Mouse (Mus musculus) heart, embryonic 13.5 days (tissue): ENCODE data around the gene Phex. TPM values are rescaled to one million over a fixed set of nuclear protein-coding genes. Genes with fewer than 3 reads are reported as not detected.

Experiments used
- ATAC-seq: fragments of 200-750 bp; cut with Nextera tagmentation; 2 replicates; pipeline ENCODE4 v1.8.0; 2017; ENCODE audit warnings: moderate TSS enrichment; ENCODE audit not compliant: insufficient number of reproducible peaks, low FRiP score, low TSS enrichment; ENCODE audit errors: extremely low read depth
- H3K27ac ChIP-seq: fragments of 300-500 bp; sonication (generic); replicated peaks from 2 replicates; pipeline ENCODE4 v1.5.1; 2015; ENCODE audit warnings: moderate library complexity, mild to moderate bottlenecking, inconsistent platforms
- H3K27me3 ChIP-seq: fragments of 300-500 bp; sonication (generic); replicated peaks from 2 replicates; pipeline ENCODE4 v1.6.1; 2015; ENCODE audit warnings: mild to moderate bottlenecking, inconsistent platforms
- H3K36me3 ChIP-seq: fragments of 300-500 bp; sonication (generic); 2 replicates; pipeline ENCODE4 v1.6.1; 2015; ENCODE audit warnings: mild to moderate bottlenecking, inconsistent platforms
- H3K4me1 ChIP-seq: fragments of 300-500 bp; sonication (generic); 2 replicates; pipeline ENCODE4 v1.6.1; 2015; ENCODE audit warnings: inconsistent platforms
- H3K4me2 ChIP-seq: fragments of 300-500 bp; sonication (generic); 2 replicates; pipeline ENCODE4 v1.6.1; 2015; ENCODE audit warnings: inconsistent platforms, mild to moderate bottlenecking, moderate library complexity
- H3K4me3 ChIP-seq: fragments of 300-500 bp; sonication (generic); 2 replicates; pipeline ENCODE4 v1.5.1; 2015; ENCODE audit warnings: moderate library complexity, mild to moderate bottlenecking, inconsistent platforms
- H3K9ac ChIP-seq: fragments of 300-500 bp; sonication (generic); 2 replicates; pipeline ENCODE4 v1.6.1; 2015; ENCODE audit warnings: inconsistent platforms, mild to moderate bottlenecking, moderate library complexity
- H3K9me3 ChIP-seq: fragments of 300-500 bp; sonication (generic); 2 replicates; pipeline ENCODE4 v1.6.1; 2016; ENCODE audit warnings: inconsistent platforms
- WGBS: fragments of 180-500 bp; shearing (Covaris S2); methylation state at CpG from one replicate; pipeline ENCODE4 v1.1.7; 2015; ENCODE audit warnings: mixed read lengths; 5-methylcytosine and 5-hydroxymethylcytosine counted together
- polyA plus RNA-seq: library from polyadenylated mRNA; unstranded; fragments of >200 nt; fragmentation: Nextera tagmentation; extraction: Ambion mirVana; gene quantifications from 2 replicates; pipeline ENCODE4 v1.2.1, GENCODE M21; 2015

The Phex gene
- polyA plus RNA-seq, 1 experiment from 2014 or later, result 0.47 TPM

DNA sequence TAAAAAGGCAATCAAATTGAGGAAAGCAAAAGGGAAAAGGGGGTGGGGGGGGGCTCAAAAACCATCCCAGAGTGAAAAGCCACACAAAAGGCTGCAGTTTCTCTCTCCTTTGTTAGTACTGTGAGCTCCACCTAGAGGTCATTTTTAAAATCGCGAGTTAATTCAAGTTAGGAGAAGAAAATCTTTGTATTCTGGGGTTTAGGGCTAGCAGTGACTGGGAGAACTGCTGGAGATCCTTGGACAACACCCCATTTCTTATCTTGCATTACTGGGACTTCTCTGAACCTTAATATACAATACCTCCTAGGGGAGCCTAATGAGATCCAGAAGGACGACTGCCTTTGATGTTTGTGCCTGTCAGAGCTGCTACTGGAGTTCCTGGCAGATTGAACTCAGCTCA, 107.7 kb downstream of the Phex start:
- no peaks in the 10 kb centered on the region for H3K27me3 ChIP-seq
- 7% methylated on average over 3 of the region's 3 CpGs for WGBS
- no peak overlapping the region for H3K27ac ChIP-seq
- no peaks in the 10 kb centered on the region for H3K36me3 ChIP-seq
- H3K4me3 ChIP-seq, result no peak overlapping the region
- H3K9me3 ChIP-seq, result no peaks in the 10 kb centered on the region
- ATAC-seq, result no peak
- no peaks in the 10 kb centered on the region for H3K4me1 ChIP-seq
- H3K4me2 ChIP-seq, result no peak overlapping the region
- H3K9ac ChIP-seq, result no peak overlapping the region

DNA sequence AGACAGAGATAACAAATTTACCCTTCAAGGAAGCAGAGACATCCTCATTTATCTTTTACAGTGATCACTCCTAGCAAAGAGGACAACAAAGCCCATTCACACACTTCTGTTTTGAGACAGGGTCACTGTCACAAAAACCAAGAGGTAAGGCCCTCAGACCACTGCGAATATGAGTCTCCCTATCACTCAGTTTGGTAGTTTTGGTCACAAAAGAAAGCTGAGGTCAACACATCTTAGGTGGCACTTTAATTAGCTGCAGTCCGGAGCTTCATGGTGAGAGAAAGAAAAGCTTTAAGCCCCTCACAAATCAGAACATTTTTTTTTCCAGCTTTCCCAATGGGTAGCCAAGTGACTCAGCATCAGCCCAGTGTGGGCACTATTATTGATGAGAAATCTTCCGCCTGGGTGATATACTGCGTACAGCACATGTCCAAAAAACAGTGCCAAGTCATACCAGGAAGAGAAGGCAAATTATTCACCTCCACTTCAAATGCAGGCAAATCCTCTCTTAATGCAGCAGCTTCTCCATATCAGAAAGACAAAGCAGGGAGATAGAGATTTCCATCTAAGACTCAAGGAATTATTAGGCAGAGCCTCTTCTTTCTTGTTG, 108.2 kb downstream of the Phex start:
- Histone ChIP-seq H3K27ac (no peak overlapping the region), H3K36me3 (no peaks in the 10 kb centered on the region), H3K4me1 (no peaks in the 10 kb centered on the region), H3K4me3 (no peak overlapping the region), H3K9ac (no peak overlapping the region), H3K9me3 (no peaks in the 10 kb centered on the region), H3K27me3 (no peaks in the 10 kb centered on the region), H3K4me2 (no peak overlapping the region)
- WGBS, result 47% methylated on average over 4 of the region's 4 CpGs
- no peak for ATAC-seq

DNA sequence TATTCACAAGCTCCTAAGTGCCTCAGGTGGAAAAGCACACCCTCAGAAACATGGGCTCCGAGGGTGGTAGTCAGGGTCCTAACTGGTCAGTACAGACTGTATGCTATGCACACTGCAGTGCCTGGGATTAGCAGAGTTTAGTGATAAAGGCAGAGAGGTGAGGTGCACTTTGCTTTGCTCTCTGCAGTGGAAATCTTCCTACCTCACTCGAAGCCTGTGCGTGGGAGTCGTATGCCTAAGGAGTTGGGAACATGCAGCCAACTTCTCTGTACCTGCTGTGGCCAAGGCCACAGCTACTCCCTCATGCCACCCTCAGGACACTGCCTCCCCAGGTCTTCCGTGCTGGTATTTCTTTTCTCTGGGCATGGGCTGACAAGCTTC, 109.3 kb downstream of the Phex start:
- Histone ChIP-seq H3K36me3 (no peaks in the 10 kb centered on the region), H3K9ac (no peak overlapping the region), H3K4me3 (no peak overlapping the region), H3K27me3 (no peaks in the 10 kb centered on the region), H3K9me3 (no peaks in the 10 kb centered on the region), H3K27ac (no peak overlapping the region), H3K4me1 (no peaks in the 10 kb centered on the region), H3K4me2 (no peak overlapping the region)
- ATAC-seq, result no peak
- 58% methylated on average over 5 of the region's 5 CpGs for WGBS

DNA sequence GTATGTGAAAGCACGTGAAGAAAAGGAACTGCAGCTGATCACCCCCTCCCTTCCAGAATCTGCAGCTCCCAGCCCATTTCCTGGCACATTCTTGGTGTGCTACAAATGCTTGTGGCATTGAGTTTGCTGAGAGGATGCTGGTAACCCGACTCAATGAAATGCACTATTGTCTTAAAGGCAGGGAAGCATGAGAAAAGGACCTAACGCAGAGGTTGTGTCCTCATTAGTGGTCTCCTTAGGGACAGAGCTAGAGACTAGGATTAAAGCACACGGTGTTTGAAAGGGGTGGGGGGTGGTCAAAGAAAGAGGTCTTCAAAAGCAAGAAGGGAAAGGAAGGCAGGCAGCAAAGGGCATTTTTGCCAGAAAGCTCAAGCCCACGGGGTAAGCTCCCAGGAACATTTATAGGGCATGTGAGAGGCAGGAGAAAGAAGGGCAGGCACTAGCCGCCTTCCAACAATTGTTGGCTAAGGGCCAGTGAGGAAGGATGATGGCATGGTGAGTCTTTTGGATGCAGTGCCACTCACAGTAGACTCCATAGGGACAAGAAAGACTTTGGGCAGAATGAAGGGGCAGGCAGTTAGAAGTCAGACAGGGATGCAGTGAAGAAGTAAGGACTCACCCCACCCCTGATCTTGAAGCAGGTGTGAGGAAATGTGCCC, 109.8 kb downstream of the Phex start:
- Histone ChIP-seq H3K4me1 (no peaks in the 10 kb centered on the region), H3K27me3 (no peaks in the 10 kb centered on the region), H3K4me2 (no peak overlapping the region), H3K9me3 (no peaks in the 10 kb centered on the region), H3K27ac (no peak overlapping the region), H3K36me3 (no peaks in the 10 kb centered on the region), H3K4me3 (no peak overlapping the region), H3K9ac (no peak overlapping the region)
- ATAC-seq, result no peak
- WGBS, result 38% methylated on average over 6 of the region's 6 CpGs

DNA sequence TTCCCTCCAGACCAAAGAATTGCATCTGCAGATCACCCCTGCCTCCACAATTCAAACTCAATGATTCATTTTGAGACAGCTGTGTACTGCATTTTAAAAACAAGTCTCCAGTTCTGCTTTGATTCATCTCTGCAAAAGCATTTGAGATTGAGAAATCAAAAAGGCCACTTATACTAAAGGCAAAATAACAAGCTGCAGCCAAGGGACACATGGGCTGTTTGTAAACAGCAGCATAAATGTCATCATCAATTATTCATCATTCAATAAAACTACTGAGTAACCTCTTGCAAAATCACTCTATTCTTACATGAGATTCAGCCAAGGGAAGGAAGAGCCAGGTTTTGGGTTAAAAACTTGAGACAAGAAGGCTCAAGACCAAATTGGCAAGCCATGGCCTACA, 122.7 kb downstream of the Phex start:
- H3K9ac ChIP-seq, result no peak overlapping the region
- no peaks in the 10 kb centered on the region for H3K4me1 ChIP-seq
- no peak overlapping the region for H3K4me2 ChIP-seq
- no peaks in the 10 kb centered on the region for H3K9me3 ChIP-seq
- H3K36me3 ChIP-seq, result no peaks in the 10 kb centered on the region
- no peak overlapping the region for H3K27ac ChIP-seq
- no peak overlapping the region for H3K4me3 ChIP-seq
- ATAC-seq, result no peak
- no peaks in the 10 kb centered on the region for H3K27me3 ChIP-seq

DNA sequence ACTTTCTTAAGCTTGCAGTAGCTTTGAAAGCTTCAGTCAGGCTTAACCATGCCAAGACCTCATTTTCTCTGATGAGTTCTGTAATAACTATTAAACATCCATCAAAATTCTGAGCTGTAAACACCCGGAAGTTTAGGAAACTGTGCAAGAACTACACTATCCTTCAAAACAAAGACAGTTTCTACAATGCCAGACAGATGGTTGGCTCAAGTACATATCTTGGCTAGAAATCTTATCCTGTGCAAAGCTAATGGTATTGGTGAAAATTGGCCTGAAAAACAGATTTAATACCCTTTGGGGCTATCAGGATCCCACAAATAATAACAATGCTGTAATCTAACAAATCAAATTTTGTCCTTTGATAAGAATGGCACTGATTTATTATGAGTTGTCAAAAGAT, 138.5 kb downstream of the Phex start:
- ATAC-seq, result no peak
- no peaks in the 10 kb centered on the region for H3K36me3 ChIP-seq

DNA sequence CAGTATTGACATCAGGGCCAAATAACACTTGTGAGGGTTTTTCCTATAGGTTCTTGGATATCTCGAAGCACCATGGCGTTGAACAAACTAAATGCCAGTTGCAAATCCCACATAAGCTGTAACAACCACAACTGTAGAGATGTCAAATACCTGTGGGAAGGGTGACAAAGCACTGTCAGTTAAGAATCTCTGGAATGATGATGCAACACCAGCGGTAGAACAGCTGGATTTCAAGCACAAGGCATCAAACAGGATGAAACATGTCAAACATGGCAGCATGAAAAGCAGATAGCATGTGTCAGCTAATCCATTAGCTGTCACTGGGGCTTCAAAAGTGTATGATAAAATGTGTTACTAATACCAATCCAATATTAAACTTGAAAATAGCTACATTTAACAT, 141.8 kb downstream of the Phex start:
- no peak for ATAC-seq
- no peaks in the 10 kb centered on the region for H3K9me3 ChIP-seq
- H3K4me1 ChIP-seq, result no peaks in the 10 kb centered on the region
- no peaks in the 10 kb centered on the region for H3K27me3 ChIP-seq
- H3K9ac ChIP-seq, result no peak overlapping the region
- no peak overlapping the region for H3K4me2 ChIP-seq
- no peaks in the 10 kb centered on the region for H3K36me3 ChIP-seq
- H3K27ac ChIP-seq, result no peak overlapping the region
- WGBS, result 63% methylated on average over 3 of the region's 3 CpGs
- no peak overlapping the region for H3K4me3 ChIP-seq

More for the DNA sequence above, 138.5 kb downstream of the Phex start:
- H3K9me3 ChIP-seq, result no peaks in the 10 kb centered on the region
- H3K27me3 ChIP-seq, result no peaks in the 10 kb centered on the region
- no peak overlapping the region for H3K9ac ChIP-seq
- H3K27ac ChIP-seq, result no peak overlapping the region
- no peak overlapping the region for H3K4me2 ChIP-seq
- WGBS, result 69% methylated on average over 1 of the region's 1 CpGs
- H3K4me1 ChIP-seq, result no peaks in the 10 kb centered on the region
- H3K4me3 ChIP-seq, result no peak overlapping the region

DNA sequence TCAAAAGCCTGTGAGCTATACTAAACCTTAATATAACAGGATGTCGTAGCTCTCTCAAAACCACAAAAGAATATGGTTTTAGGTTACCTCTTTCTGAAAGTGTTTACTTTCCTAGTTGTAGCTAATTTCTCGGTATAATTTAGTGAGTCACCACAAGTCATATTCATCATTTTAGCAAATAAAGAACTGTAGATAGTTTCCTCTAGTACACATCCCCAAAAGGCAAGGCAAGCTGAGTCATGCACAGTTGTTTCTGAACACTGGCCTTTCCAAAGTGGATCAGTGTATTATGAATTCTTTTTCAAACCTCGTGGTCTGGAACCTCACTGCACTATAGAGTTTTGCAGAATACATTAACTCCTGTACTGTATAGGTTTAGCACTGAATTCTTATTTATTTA, 143.5 kb downstream of the Phex start:
- Histone ChIP-seq H3K4me2 (no peak overlapping the region), H3K4me1 (no peaks in the 10 kb centered on the region), H3K27me3 (no peaks in the 10 kb centered on the region), H3K27ac (no peak overlapping the region), H3K36me3 (no peaks in the 10 kb centered on the region), H3K9ac (no peak overlapping the region), H3K4me3 (no peak overlapping the region), H3K9me3 (no peaks in the 10 kb centered on the region)
- WGBS, result 70% methylated on average over 3 of the region's 3 CpGs
- no peak for ATAC-seq

DNA sequence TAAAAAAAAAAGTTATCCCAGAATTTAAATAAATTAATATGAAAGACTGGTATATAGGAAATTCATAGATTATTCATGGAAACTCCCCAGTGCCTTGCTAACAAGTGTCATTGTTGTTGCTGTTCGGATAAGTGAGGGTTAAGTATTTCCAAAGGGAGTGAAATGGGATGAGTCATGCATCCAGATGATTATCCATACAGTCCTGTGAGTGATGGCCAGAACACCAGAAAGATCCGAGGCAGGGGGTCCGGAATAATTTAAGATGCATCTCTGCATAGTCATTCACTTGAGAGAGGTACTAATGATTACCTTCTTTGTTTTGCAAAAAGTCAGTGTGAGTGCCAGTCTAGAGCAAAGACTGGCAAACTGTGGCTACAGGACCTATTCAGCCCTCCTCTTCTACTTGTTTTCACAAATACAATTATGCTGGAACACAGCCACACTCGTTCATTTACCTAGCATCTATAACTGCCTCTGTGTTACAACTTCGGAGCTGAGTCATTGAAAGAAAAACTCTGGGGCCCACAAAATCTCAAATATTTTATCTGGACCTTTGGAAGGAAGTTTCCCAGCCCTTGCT, 145.3 kb downstream of the Phex start:
- Histone ChIP-seq H3K9ac (no peak overlapping the region), H3K4me3 (no peak overlapping the region), H3K27ac (no peak overlapping the region), H3K4me2 (no peak overlapping the region), H3K27me3 (no peaks in the 10 kb centered on the region), H3K4me1 (no peaks in the 10 kb centered on the region), H3K36me3 (no peaks in the 10 kb centered on the region), H3K9me3 (no peaks in the 10 kb centered on the region)
- 52% methylated on average over 5 of the region's 5 CpGs for WGBS
- no peak for ATAC-seq

DNA sequence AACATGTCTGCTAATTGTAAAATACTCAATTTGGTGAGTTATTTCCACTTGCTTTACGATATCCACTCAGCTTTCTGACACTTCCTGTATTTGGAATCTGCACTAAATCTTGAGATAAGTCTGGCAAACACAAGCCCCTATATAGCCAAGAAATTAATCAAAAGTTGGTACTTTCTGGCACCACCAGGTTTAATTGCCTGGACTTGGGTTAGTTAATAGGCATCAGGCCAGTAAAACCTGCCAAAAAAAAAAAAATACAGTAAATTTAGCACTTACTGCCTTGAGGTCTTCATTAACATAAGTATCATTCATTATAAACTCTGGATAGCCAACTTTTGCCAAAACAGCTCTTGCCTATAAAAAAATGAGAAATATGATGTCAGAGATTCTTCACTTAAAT, 147.0 kb downstream of the Phex start:
- H3K4me2 ChIP-seq, result no peak overlapping the region
- no peaks in the 10 kb centered on the region for H3K4me1 ChIP-seq
- ATAC-seq, result no peak
- no peak overlapping the region for H3K4me3 ChIP-seq
- no peak overlapping the region for H3K9ac ChIP-seq
- no peak overlapping the region for H3K27ac ChIP-seq
- no peaks in the 10 kb centered on the region for H3K27me3 ChIP-seq
- H3K9me3 ChIP-seq, result no peaks in the 10 kb centered on the region
- no peaks in the 10 kb centered on the region for H3K36me3 ChIP-seq
- WGBS, result 75% methylated on average over 1 of the region's 1 CpGs

DNA sequence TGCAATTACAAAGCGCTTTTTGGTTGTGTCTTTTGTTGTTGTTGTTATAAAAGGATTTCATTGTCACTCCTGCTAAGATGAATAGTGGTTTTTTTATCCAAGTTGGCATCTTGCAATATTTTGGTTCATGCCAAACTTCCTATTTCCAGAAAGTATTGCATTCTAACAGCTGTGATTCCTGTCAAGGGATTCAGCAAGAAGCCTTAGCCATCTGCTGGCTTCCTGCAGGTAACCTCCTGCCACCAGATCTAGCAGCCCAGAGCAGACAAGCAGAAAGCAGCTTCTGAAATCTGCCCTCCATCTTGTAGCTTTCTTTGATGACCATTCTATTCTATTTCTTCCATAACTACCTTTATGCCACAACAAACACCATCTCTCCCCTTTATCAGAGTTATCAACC, 212.4 kb downstream of the Phex start:
- Histone ChIP-seq H3K4me1 (no peaks in the 10 kb centered on the region), H3K27ac (no peak overlapping the region), H3K9ac (no peak overlapping the region), H3K4me3 (no peak overlapping the region), H3K36me3 (no peaks in the 10 kb centered on the region), H3K4me2 (no peak overlapping the region), H3K9me3 (no peaks in the 10 kb centered on the region), H3K27me3 (no peaks in the 10 kb centered on the region)
- ATAC-seq, result no peak
- 76% methylated on average over 1 of the region's 1 CpGs for WGBS

DNA sequence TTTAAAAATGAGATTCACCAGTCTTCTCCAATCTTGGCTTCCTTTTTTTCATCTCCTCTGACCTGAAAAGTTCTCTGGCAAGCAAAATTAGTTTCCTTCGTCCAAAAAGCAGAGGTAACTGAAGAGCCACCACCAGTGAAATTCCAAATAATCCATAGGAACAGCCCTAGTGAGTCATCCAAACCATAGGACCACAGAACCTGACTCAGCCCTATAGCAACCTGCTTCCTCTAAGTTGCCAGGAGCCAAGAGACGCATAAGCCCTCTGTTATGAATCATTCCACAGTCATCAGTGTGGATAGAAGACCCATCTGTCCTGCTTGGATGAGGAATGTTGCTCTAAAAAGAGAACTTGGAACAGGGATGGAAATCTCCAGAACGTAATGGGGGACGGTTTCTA, 230.9 kb downstream of the Phex start:
- Histone ChIP-seq H3K9me3 (no peaks in the 10 kb centered on the region), H3K36me3 (no peaks in the 10 kb centered on the region), H3K4me2 (no peak overlapping the region), H3K4me3 (no peak overlapping the region), H3K9ac (no peak overlapping the region), H3K27me3 (no peaks in the 10 kb centered on the region), H3K4me1 (no peaks in the 10 kb centered on the region), H3K27ac (no peak overlapping the region)
- ATAC-seq, result no peak
- 71% methylated on average over 4 of the region's 4 CpGs for WGBS
